Mouse (Mus musculus): Measurements from ENCODE around the gene St14. TPM values are rescaled to one million over a fixed set of nuclear protein-coding genes. Genes with fewer than 3 reads are reported as not detected.

The St14 gene
- polyA plus RNA-seq (2014; fragmentation: Illumina TruSeq; extraction: RNeasy Lipid Tissue Mini Kit (QIAGEN cat#74804); ENCODE audit: low read depth, low replicate concordance): 1.4 TPM

GRCm38 (mm10) chr9:31131205-31131968, at the start of gene St14:
St14 (minus strand) TSS chr9:31131853.

Other genes with a start within 250 kb of the St14 start
- gene Adamts15, start 209.4 kb downstream of the St14 start, polyA plus RNA-seq (2014; fragmentation: Illumina TruSeq; extraction: RNeasy Lipid Tissue Mini Kit (QIAGEN cat#74804); ENCODE audit: low read depth, low replicate concordance): 2.1 TPM
- 1.1 TPM for gene Adamts8, start 189.3 kb downstream of the St14 start, polyA plus RNA-seq (2014; fragmentation: Illumina TruSeq; extraction: RNeasy Lipid Tissue Mini Kit (QIAGEN cat#74804); ENCODE audit: low read depth, low replicate concordance)
- gene Zbtb44, start 101.2 kb downstream of the St14 start, polyA plus RNA-seq (2014; fragmentation: Illumina TruSeq; extraction: RNeasy Lipid Tissue Mini Kit (QIAGEN cat#74804); ENCODE audit: low read depth, low replicate concordance): 53.4 TPM
- 520 TPM for gene Aplp2, start 80.0 kb upstream of the St14 start, polyA plus RNA-seq (2014; fragmentation: Illumina TruSeq; extraction: RNeasy Lipid Tissue Mini Kit (QIAGEN cat#74804); ENCODE audit: low read depth, low replicate concordance)
- 5.4 TPM for gene Prdm10, start 148.7 kb upstream of the St14 start, polyA plus RNA-seq (2014; fragmentation: Illumina TruSeq; extraction: RNeasy Lipid Tissue Mini Kit (QIAGEN cat#74804); ENCODE audit: low read depth, low replicate concordance)

Measured in kidney, adult 10 weeks (tissue).